Mouse (Mus musculus) liver, embryonic 14.5 days (tissue): ENCODE data around the gene Traf3ip2.

ENCODE experiments used
- CTCF ChIP-seq: IDR thresholded peaks from 2 replicates; pipeline ENCODE4 v1.5.1; 2016; ENCODE audit warnings: antibody characterized with exemption, low read depth, control low read depth
- EP300 ChIP-seq: IDR thresholded peaks from 2 replicates; pipeline ENCODE4 v1.6.1; 2016; ENCODE audit warnings: antibody characterized with exemption, low read depth

DNA sequence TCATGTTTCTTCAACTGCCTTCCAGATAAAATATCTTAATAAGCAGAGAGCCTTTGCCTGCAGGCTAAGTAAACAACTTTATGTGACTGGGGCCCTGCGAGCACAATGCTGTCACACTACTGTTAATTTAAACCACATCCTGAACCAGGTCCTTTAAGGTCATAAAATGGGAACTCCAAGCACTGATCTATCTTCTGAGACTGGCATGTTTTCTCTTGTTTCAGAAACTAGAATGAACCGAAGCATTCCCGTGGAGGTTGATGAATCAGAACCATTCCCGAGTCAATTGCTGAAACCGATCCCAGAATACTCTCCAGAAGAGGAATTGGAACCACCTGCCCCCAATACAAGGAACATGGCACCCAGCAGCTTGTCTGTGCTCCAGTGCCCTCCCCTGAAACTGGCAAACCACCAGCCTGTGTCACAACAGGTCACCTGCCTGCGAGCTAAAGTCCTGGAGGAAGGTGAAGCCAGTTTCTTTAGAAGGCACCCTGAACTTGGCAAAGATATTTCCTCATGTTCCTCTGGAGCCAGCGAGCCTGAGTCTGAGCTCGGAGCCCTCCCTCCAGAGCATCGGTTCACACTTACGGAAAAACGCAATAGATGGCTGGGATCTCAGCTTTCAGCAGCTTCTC, 13.0 kb downstream of the Traf3ip2 start:
- TF ChIP-seq EP300 (no peak), CTCF (no peak)
